In genomic region chr1:82624934-82625333, GRCm38 (mm10) we compare ENCODE assay signal across 13 mouse cellular contexts. TPM values are rescaled to one million over a fixed set of nuclear protein-coding genes. Genes with fewer than 3 reads are reported as not detected.
"Had no signal": no experiment of that assay in that cellular context is flagged by ENCODE, and none has a peak within 500 bp of the region (broad histone marks: within the 10 kb centered on the region; RNA-seq: fewer than 3 reads in every experiment).

No protein-coding gene starts in this region.

- H3K4me3 ChIP-seq: limb, embryonic 12.5 days; lung, embryonic 15.5 days; midbrain, embryonic 13.5 days had no signal

- H3K27ac ChIP-seq: limb, embryonic 12.5 days; lung, embryonic 15.5 days; macrophage; midbrain, embryonic 13.5 days had no signal

- H3K4me1 ChIP-seq: limb, embryonic 12.5 days; lung, embryonic 15.5 days; midbrain, embryonic 13.5 days had no signal

- H3K9me3 ChIP-seq: limb, embryonic 12.5 days; lung, embryonic 15.5 days; midbrain, embryonic 13.5 days had no signal

- H3K9ac ChIP-seq: limb, embryonic 12.5 days; lung, embryonic 15.5 days; midbrain, embryonic 13.5 days had no signal

- H3K36me3 ChIP-seq: limb, embryonic 12.5 days; lung, embryonic 15.5 days; midbrain, embryonic 13.5 days had no signal

- ATAC-seq: intestine, embryonic 16.5 days; midbrain, embryonic 13.5 days had no signal

- H3K4me2 ChIP-seq: limb, embryonic 12.5 days; lung, embryonic 15.5 days; midbrain, embryonic 13.5 days had no signal

- DNase-seq: kidney, adult 2 months; kidney, postnatal 36 days; layer of hippocampus, adult 9-11 months; layer of hippocampus, postnatal 36 days; lung, postnatal 14 days; right cerebral cortex, postnatal 14 days; thymus, adult 18-20 months; thymus, postnatal 14 days had no signal

- H3K27me3 ChIP-seq: limb, embryonic 12.5 days; lung, embryonic 15.5 days; midbrain, embryonic 13.5 days had no signal

RNA-seq across cellular contexts. Expression of gene Col4a3, which starts 38.2 kb away (rescaled TPM):
- polyA plus RNA-seq: macrophage had no signal

RNA-seq across cellular contexts. Expression of gene Col4a4, which starts 38.3 kb away (rescaled TPM):
- polyA plus RNA-seq: macrophage had no signal
